Mouse (Mus musculus): ENCODE results near the gene Myh10.

The Myh10 gene

DNA sequence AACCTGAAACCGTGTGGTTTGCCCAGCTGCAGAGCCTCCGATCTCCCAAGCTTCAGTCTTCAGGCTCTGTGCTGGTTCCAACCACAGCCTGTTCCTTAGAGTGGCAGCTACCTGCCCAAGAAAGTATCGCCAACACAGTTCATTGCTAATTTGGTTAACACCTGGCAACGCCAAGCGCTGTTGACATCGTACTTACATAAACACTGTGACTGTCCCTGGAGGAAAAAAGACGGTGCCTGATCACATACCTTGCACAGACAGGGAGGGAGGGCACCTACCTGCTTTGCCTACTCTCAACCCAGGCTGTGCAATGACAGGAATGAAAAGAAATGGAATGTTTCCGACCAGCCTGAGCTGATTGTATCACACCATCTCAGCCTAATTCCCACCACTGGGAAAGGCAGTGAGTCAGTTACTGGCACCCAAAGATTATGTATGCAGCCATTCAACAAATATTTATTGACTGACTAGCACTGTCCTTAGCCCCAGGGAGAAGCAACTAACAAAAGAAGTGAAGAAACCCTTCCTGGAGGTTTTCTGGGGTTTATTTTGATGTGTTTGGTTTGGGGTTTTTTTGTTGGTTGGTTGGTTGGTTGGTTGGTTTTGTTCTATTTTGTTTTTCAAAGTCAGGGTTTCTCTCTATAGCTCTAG lies 168.7 kb downstream of the Myh10 start:
- DNase-seq (ENCODE audit: low read depth, low spot score): no peak

DNA sequence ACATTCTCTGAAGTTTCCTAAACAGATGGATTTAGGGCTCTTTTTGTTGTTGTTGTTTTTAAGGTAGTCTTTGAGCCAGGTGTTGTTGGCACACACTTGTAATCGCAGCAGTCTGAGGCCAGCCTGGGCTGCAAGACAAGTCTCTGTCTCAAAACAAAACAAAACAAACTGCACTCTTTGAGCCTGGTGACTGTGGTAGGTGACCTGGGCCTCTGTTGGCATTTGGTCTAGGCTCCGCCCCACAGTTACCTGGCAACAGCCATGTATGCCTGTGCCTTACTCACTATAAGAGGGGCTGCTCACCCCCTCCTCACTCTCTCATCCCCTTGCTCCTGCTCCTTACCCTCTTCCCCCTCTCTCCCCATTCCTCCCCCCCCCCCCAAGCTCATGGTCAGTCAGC lies 170.9 kb downstream of the Myh10 start:
- no peak for DNase-seq (ENCODE audit: low read depth, low spot score)

DNA sequence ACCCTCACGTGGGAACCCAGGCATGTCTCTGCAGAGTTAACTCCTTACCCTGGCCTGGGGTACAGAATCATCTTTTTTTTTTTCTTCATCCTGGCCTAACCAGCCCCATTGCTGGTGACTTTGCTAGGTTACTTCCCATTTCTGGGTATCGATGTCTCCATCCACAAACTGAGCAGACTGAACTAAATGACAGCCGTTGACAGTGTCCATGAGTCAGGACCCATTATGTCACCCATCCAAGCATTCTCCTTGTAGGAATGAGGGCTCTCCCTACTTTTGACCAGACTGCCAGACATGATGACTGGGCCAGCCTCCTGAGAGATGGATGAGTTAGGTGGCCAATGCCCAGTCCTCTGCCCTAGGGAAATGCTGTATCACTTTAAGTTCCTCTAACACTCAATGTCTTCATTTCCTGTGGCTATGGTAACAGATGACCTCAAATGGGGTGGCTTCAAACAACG lies 172.3 kb downstream of the Myh10 start:
- DNase-seq (ENCODE audit: low read depth, low spot score): no peak

- no peak for DNase-seq (ENCODE audit: low read depth, low spot score)
These were observed 173.3 kb downstream of the Myh10 start for GRCm38 (mm10) chr11:68864544-68865189.

Data from telencephalon, adult 2 months (tissue).